Mouse (Mus musculus): Measurements from ENCODE around the gene Tmem183a.

Tmem183a gene

GRCm38 (mm10) chr1:134361857-134362212 lies at the start of gene Tmem183a:
Tmem183a (minus strand) TSS chr1:134361979.
- peak; percentile 95 to 96 for DNase-seq (ENCODE audit: low spot score in 2 of 2)

- no peak for DNase-seq (ENCODE audit: low spot score in 2 of 2)
Measured at GRCm38 (mm10) chr1:134408080-134408479, 46.3 kb upstream of the Tmem183a start.

GRCm38 (mm10) chr1:134406414-134406771 lies 44.6 kb upstream of the Tmem183a start:
- no peak for DNase-seq (ENCODE audit: low spot score in 2 of 2)

GRCm38 (mm10) chr1:134405509-134406413 lies 44.0 kb upstream of the Tmem183a start, which contains the start of gene Cyb5r1:
Cyb5r1 (plus strand) TSS chr1:134405559.
- peak; percentile 65 for DNase-seq (ENCODE audit: low spot score in 2 of 2)

- DNase-seq (ENCODE audit: low spot score in 2 of 2) = no peak
Measured at GRCm38 (mm10) chr1:134399735-134400134, 38.0 kb upstream of the Tmem183a start.

- DNase-seq (ENCODE audit: low spot score in 2 of 2) = no peak
Measured at GRCm38 (mm10) chr1:134398210-134398609, 36.4 kb upstream of the Tmem183a start.

- no peak for DNase-seq (ENCODE audit: low spot score in 2 of 2)
Measured at GRCm38 (mm10) chr1:134393827-134394226, 32.0 kb upstream of the Tmem183a start.

GRCm38 (mm10) chr1:134385666-134386065 lies 23.9 kb upstream of the Tmem183a start, which contains the start of gene 4933406M09Rik:
4933406M09Rik (plus strand) TSS chr1:134385940.
- no peak for DNase-seq (ENCODE audit: low spot score in 2 of 2)

- no peak for DNase-seq (ENCODE audit: low spot score in 2 of 2)
Measured at GRCm38 (mm10) chr1:134385176-134385575, 23.4 kb upstream of the Tmem183a start.

GRCm38 (mm10) chr1:134384581-134384980 lies 22.8 kb upstream of the Tmem183a start:
- DNase-seq (ENCODE audit: low spot score in 2 of 2) = no peak

- DNase-seq (ENCODE audit: low spot score in 2 of 2) = no peak
Measured at GRCm38 (mm10) chr1:134381795-134382625, 20.2 kb upstream of the Tmem183a start.

- DNase-seq (ENCODE audit: low spot score in 2 of 2) = no peak
Measured at GRCm38 (mm10) chr1:134381051-134381450, 19.3 kb upstream of the Tmem183a start.

- DNase-seq (ENCODE audit: low spot score in 2 of 2) = no peak
Measured at GRCm38 (mm10) chr1:134374124-134374523, 12.3 kb upstream of the Tmem183a start.

- DNase-seq (ENCODE audit: low spot score in 2 of 2) = peak; percentile 22 to 57
Measured at GRCm38 (mm10) chr1:134368777-134369337, 7.1 kb upstream of the Tmem183a start.

- no peak for DNase-seq (ENCODE audit: low spot score in 2 of 2)
Measured at GRCm38 (mm10) chr1:134365491-134365890, 3.7 kb upstream of the Tmem183a start.

GRCm38 (mm10) chr1:134363194-134363593 lies 1.4 kb upstream of the Tmem183a start:
- no peak for DNase-seq (ENCODE audit: low spot score in 2 of 2)

GRCm38 (mm10) chr1:134361195-134361856 lies 453 bp downstream of the Tmem183a start:
- no peak for DNase-seq (ENCODE audit: low spot score in 2 of 2)

GRCm38 (mm10) chr1:134360656-134361055 lies 1.1 kb downstream of the Tmem183a start:
- DNase-seq (ENCODE audit: low spot score in 2 of 2) = no peak

GRCm38 (mm10) chr1:134357461-134357860 lies 4.3 kb downstream of the Tmem183a start:
- no peak for DNase-seq (ENCODE audit: low spot score in 2 of 2)

- no peak for DNase-seq (ENCODE audit: low spot score in 2 of 2)
Measured at GRCm38 (mm10) chr1:134353326-134353725, 8.5 kb downstream of the Tmem183a start.

GRCm38 (mm10) chr1:134347791-134348190 lies 14.0 kb downstream of the Tmem183a start:
- no peak for DNase-seq (ENCODE audit: low spot score in 2 of 2)

GRCm38 (mm10) chr1:134345075-134345474 lies 16.7 kb downstream of the Tmem183a start:
- no peak for DNase-seq (ENCODE audit: low spot score in 2 of 2)

Data from spleen, postnatal 14 days (tissue).